Comparison of ENCODE assay signal across 8 mouse cellular contexts in the genomic region with DNA sequence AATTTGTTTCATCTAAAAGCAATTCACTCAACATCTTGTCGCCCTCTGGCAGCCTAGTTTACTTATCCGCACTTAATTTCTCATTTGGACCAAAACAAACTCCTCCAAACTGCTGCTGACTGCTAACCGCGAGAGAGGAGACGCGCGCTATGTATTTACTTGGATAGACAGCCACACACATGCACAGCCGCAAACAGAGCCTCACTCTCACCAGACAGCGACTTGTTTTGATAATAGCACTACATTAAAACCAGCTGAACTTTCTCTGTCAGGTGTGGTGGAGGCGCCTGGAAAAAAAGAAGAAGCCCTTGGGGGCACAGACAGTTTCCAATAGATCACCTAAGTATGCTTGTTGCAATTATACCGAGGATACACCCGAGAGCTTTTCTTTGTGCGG. TPM values are rescaled to one million over a fixed set of nuclear protein-coding genes. Genes with fewer than 3 reads are reported as not detected.
DNase-seq lines count a peak whose midpoint lies in the region; ATAC-seq lines count a peak whose summit lies in the region.

No protein-coding gene starts in this region.

- intact Hi-C loops in left cerebral cortex, postnatal 25 days (cut with DNase I), result no loop called here

- H3K27ac ChIP-seq in embryonic facial prominence, embryonic 10.5 days (replicated peaks), result no peak overlapping the region
- H3K27ac ChIP-seq in hindbrain, embryonic 15.5 days (replicated peaks), result peak overlapping the region; percentile 87
- H3K27ac ChIP-seq in liver, embryonic 11.5 days (ENCODE audit: low read depth, low read length), result no peak overlapping the region
- no peak overlapping the region for H3K27ac ChIP-seq in stomach, embryonic 14.5 days (ENCODE audit: low read length)

- peaks cover 36% of the 10 kb centered on the region for H3K4me1 ChIP-seq in embryonic facial prominence, embryonic 10.5 days
- H3K4me1 ChIP-seq in hindbrain, embryonic 15.5 days (replicated peaks), result peaks cover 28% of the 10 kb centered on the region
- peaks cover 2% of the 10 kb centered on the region for H3K4me1 ChIP-seq in liver, embryonic 11.5 days (replicated peaks; ENCODE audit: control insufficient read depth, insufficient read depth, low read length)
- 0 out of 2 replicates have a peak, but pooled peaks cover 4% of the 10 kb centered on the region for H3K4me1 ChIP-seq in stomach, embryonic 14.5 days (ENCODE audit: control insufficient read depth, insufficient read depth, low read length)

- ATAC-seq in hindbrain, embryonic 15.5 days (ENCODE audit: low FRiP score, low read depth), result no peak
- no peak for ATAC-seq in liver, embryonic 11.5 days (replicated peaks; ENCODE audit: low FRiP score)
- ATAC-seq in stomach, embryonic 14.5 days (ENCODE audit: insufficient number of reproducible peaks, insufficient read depth, low FRiP score, low read depth), result no peak

- no peaks in the 10 kb centered on the region for H3K36me3 ChIP-seq in embryonic facial prominence, embryonic 10.5 days (replicated peaks)
- no peaks in the 10 kb centered on the region for H3K36me3 ChIP-seq in hindbrain, embryonic 15.5 days
- no peaks in the 10 kb centered on the region for H3K36me3 ChIP-seq in liver, embryonic 11.5 days (ENCODE audit: control insufficient read depth, insufficient read depth, low read length)
- H3K36me3 ChIP-seq in stomach, embryonic 14.5 days (ENCODE audit: control insufficient read depth, insufficient read depth, low read length), result no peaks in the 10 kb centered on the region

- peak overlapping the region; percentile 69 for H3K4me3 ChIP-seq in embryonic facial prominence, embryonic 10.5 days
- peak overlapping the region; percentile 85 for H3K4me3 ChIP-seq in hindbrain, embryonic 15.5 days
- H3K4me3 ChIP-seq in liver, embryonic 11.5 days (ENCODE audit: low read depth, low read length), result peak overlapping the region; percentile 60
- peak overlapping the region; percentile 57 for H3K4me3 ChIP-seq in stomach, embryonic 14.5 days (ENCODE audit: low read depth, low read length)

- DNase-seq in left cerebral cortex, postnatal 25 days (ENCODE audit: low spot score in 2 of 2), result peak; percentile 19 to 21
- no peak for DNase-seq in left cerebral cortex, adult 8-10 months (ENCODE audit: low spot score in 2 of 2)
- peak; percentile 40 for DNase-seq in embryonic facial prominence, embryonic 10.5 days (ENCODE audit: low spot score)
- no peak for DNase-seq in liver, embryonic 11.5 days (ENCODE audit: low spot score)
- DNase-seq in frontal cortex, postnatal 10 days (ENCODE audit: low spot score in 2 of 2), result no peak
- no peak for DNase-seq in adrenal gland, adult 8-10 months

- H3K9ac ChIP-seq in hindbrain, embryonic 15.5 days, result peak overlapping the region; percentile 76
- H3K9ac ChIP-seq in liver, embryonic 11.5 days (ENCODE audit: low read depth, low read length), result no peak overlapping the region
- H3K9ac ChIP-seq in stomach, embryonic 14.5 days (replicated peaks; ENCODE audit: low read depth, low read length), result no peak overlapping the region

- H3K9me3 ChIP-seq in embryonic facial prominence, embryonic 10.5 days, result no peaks in the 10 kb centered on the region
- H3K9me3 ChIP-seq in hindbrain, embryonic 15.5 days, result no peaks in the 10 kb centered on the region
- no peaks in the 10 kb centered on the region for H3K9me3 ChIP-seq in liver, embryonic 11.5 days (ENCODE audit: control insufficient read depth, low read length)
- H3K9me3 ChIP-seq in stomach, embryonic 14.5 days (ENCODE audit: control insufficient read depth, low read depth, low read length), result no peaks in the 10 kb centered on the region

- under 1% methylated on average over 13 of the region's 13 CpGs for WGBS in embryonic facial prominence, embryonic 10.5 days
- WGBS in hindbrain, embryonic 15.5 days, result under 1% methylated on average over 13 of the region's 13 CpGs
- 2% methylated on average over 13 of the region's 13 CpGs for WGBS in liver, embryonic 11.5 days
- WGBS in stomach, embryonic 14.5 days, result 2% methylated on average over 13 of the region's 13 CpGs

- H3K4me2 ChIP-seq in hindbrain, embryonic 15.5 days, result peak overlapping the region; percentile 96
- peak overlapping the region; percentile 94 for H3K4me2 ChIP-seq in liver, embryonic 11.5 days
- H3K4me2 ChIP-seq in stomach, embryonic 14.5 days (replicated peaks; ENCODE audit: low read depth, low read length), result peak overlapping the region; percentile 100

- H3K27me3 ChIP-seq in embryonic facial prominence, embryonic 10.5 days (replicated peaks; ENCODE audit: low read depth, poor library complexity, severe bottlenecking), result peaks cover 71% of the 10 kb centered on the region
- no peaks in the 10 kb centered on the region for H3K27me3 ChIP-seq in hindbrain, embryonic 15.5 days
- peaks cover 55% of the 10 kb centered on the region for H3K27me3 ChIP-seq in liver, embryonic 11.5 days (replicated peaks; ENCODE audit: control insufficient read depth, insufficient read depth, low read length)
- peaks cover 20% of the 10 kb centered on the region; the same call in 1 of the 2 replicates for H3K27me3 ChIP-seq in stomach, embryonic 14.5 days (ENCODE audit: control insufficient read depth, insufficient read depth, low read length)

RNA-seq across cellular contexts. Expression of a gene that starts 2.8 kb away (rescaled TPM):
- total RNA-seq in left cerebral cortex, postnatal 25 days (2021), result 10 to 100 TPM; 55.8 to 61.4 TPM
- 10 to 100 TPM; 50.5 to 68.5 (median 57.1) TPM for total RNA-seq in left cerebral cortex, adult 8-10 months (2022)
- 0.62 and 0.85 TPM in 2 replicates for polyA plus RNA-seq in embryonic facial prominence, embryonic 10.5 days (2016; fragmentation: Nextera tagmentation; extraction: Ambion mirVana)
- polyA plus RNA-seq in hindbrain, embryonic 15.5 days (2015; fragmentation: Nextera tagmentation; extraction: Ambion mirVana), result 15.1 and 15.6 TPM in 2 replicates
- polyA plus RNA-seq in liver, embryonic 11.5 days (2014; fragmentation: Nextera tagmentation; extraction: Ambion mirVana), result 0.08 and 0.11 TPM in 2 replicates
- polyA plus RNA-seq in stomach, embryonic 14.5 days (2014; fragmentation: Nextera tagmentation; extraction: Ambion mirVana), result 0.58 and 0.97 TPM in 2 replicates
- 1 to 10 TPM; 1.1 to 2.0 (median 1.3) TPM for total RNA-seq in adrenal gland, adult 8-10 months (2022)

Comparison
In these comparisons a context has a peak if more than half of its experiments do, and no peak if none do; other contexts are left out.
1. DNase-seq: peak in left cerebral cortex, postnatal 25 days (2 of 2) and embryonic facial prominence, embryonic 10.5 days (single experiment); none in left cerebral cortex, adult 8-10 months (0 of 2), liver, embryonic 11.5 days (single experiment), frontal cortex, postnatal 10 days (0 of 2) and adrenal gland, adult 8-10 months (single experiment).
2. Peak in every context shown above with its lines, with median percentiles within 50 percentile points of each other: H3K4me3 ChIP-seq and H3K4me2 ChIP-seq.